Mouse (Mus musculus): ENCODE measurements at regions not wholly inside any gene's neighbourhood (a gene's known extent, or its start where the extent isn't known, plus 50 kb on each side); places are given as distances from the start of the nearest gene placed in this dataset.

GRCm38 (mm10) chr6:4441618-4442167 lies 62.9 kb upstream of the Col1a2 start:
- dilution Hi-C loops (cut with MboI; ENCODE audit: extremely low pct_ligation_motif_present, extremely low pct_unique_long_range_greater_than_20kb, low sequenced_read_pairs): no loop called here
- Histone ChIP-seq H3K4me3 (replicated peaks in 1 of 3; ENCODE audit: low read depth in 2 of 3, low read length in 2 of 3, poor library complexity in 1 of 3) (no peak overlapping the region), H3K4me1 (ENCODE audit: control insufficient read depth in 1 of 2, insufficient read depth in 2 of 2) (peaks cover 0 to 3% of the 10 kb centered on the region in 2 experiments; a peak in 2 of 4 replicates), H3K79me2 (replicated peaks; ENCODE audit: control insufficient read depth, extremely low read depth, insufficient read depth, poor library complexity, severe bottlenecking) (no peaks in the 10 kb centered on the region), H3K9me3 (replicated peaks; ENCODE audit: low read length) (no peaks in the 10 kb centered on the region), H3K9ac (ENCODE audit: insufficient read depth, low read depth) (no peak overlapping the region), H3K4me2 (ENCODE audit: insufficient read depth, low read depth, poor library complexity, severe bottlenecking) (no peak overlapping the region), H3K36me3 (replicated peaks in 1 of 2; ENCODE audit: control insufficient read depth in 1 of 2, insufficient read depth in 1 of 2, low read length in 1 of 2) (no peaks in the 10 kb centered on the region), H3K27me3 (replicated peaks) (no peaks in the 10 kb centered on the region), H3K27ac (ENCODE audit: insufficient read depth, low read depth) (no peak overlapping the region)
- in situ Hi-C loops (cut with MboI; ENCODE audit: low pct_ligation_motif_present, low pct_unique_long_range_greater_than_20kb, low sequenced_read_pairs): no loop called here
- no peak for TF ChIP-seq TBP (conservative IDR thresholded peaks at IDR 0.05; ENCODE audit: low read depth, low read length)
- no peak for DNase-seq (ENCODE audit: extremely low read depth)

DNA sequence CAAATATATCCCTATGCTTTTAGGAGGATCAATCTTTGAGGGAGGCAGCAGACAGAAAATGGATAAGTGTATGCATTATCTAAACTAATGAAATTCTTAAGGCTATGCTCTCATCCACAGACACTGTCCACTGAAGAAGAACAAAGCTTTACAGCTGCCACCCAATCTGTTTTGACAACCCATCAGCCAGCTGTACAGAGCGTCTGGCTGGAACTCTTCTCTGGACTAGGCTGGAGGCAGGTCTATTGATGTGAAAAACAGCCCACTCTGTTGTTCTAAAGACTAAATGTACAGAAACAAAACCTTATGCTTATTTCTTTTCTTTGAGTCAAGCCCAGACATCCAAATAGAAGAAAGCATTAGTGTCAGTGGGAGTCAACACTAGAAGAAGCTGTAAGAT lies 58.7 kb upstream of the Col1a2 start:
- H3K4me1 ChIP-seq (ENCODE audit: control insufficient read depth in 1 of 2, insufficient read depth in 2 of 2): peaks cover 0 to 3% of the 10 kb centered on the region in 2 experiments; a peak in 2 of 4 replicates
- H3K36me3 ChIP-seq (replicated peaks in 1 of 2; ENCODE audit: control insufficient read depth in 1 of 2, insufficient read depth in 1 of 2, low read length in 1 of 2): no peaks in the 10 kb centered on the region
- no peaks in the 10 kb centered on the region for H3K79me2 ChIP-seq (replicated peaks; ENCODE audit: control insufficient read depth, extremely low read depth, insufficient read depth, poor library complexity, severe bottlenecking)
- DNase-seq (ENCODE audit: extremely low read depth): no peak
- H3K9ac ChIP-seq (ENCODE audit: insufficient read depth, low read depth): no peak overlapping the region
- H3K4me3 ChIP-seq (replicated peaks in 1 of 3; ENCODE audit: low read depth in 2 of 3, low read length in 2 of 3, poor library complexity in 1 of 3): no peak overlapping the region
- H3K27me3 ChIP-seq (replicated peaks): no peaks in the 10 kb centered on the region
- TF ChIP-seq GABPA (IDR thresholded peaks at IDR 0.05; ENCODE audit: insufficient replicate concordance, low read depth, low read length) (no peak), MYC (IDR thresholded peaks at IDR 0.05; ENCODE audit: low read depth, low read length) (no peak), TBP (conservative IDR thresholded peaks at IDR 0.05; ENCODE audit: low read depth, low read length) (no peak), MAZ (IDR thresholded peaks at IDR 0.05; ENCODE audit: low read depth, low read length) (no peak), CHD1 (IDR thresholded peaks at IDR 0.05; ENCODE audit: low read depth, low read length) (no peak), HCFC1 (IDR thresholded peaks at IDR 0.05; ENCODE audit: low read depth, low read length) (no peak), JUND (conservative IDR thresholded peaks at IDR 0.05; ENCODE audit: low read depth, low read length) (no peak), ETS1 (conservative IDR thresholded peaks at IDR 0.05; ENCODE audit: low read depth, low read length) (no peak), NELFE (IDR thresholded peaks at IDR 0.05; ENCODE audit: low read depth, low read length) (no peak), CHD2 (IDR thresholded peaks at IDR 0.05; ENCODE audit: low read length) (no peak), MAX (IDR thresholded peaks at IDR 0.05; ENCODE audit: low read length) (no peak), RAD21 (IDR thresholded peaks at IDR 0.05; ENCODE audit: low read depth, low read length) (no peak), ZKSCAN1 (IDR thresholded peaks at IDR 0.05; ENCODE audit: borderline replicate concordance, low read depth, low read length) (no peak), RCOR1 (conservative IDR thresholded peaks at IDR 0.05; ENCODE audit: low read depth, low read length) (no peak), CTCF (conservative IDR thresholded peaks at IDR 0.05 in 1 of 2, IDR thresholded peaks at IDR 0.05 in 1 of 2; ENCODE audit: low read depth in 2 of 2, low read length in 2 of 2) (no peak), ZNF384 (IDR thresholded peaks at IDR 0.05; ENCODE audit: low read depth, low read length) (no peak)
- H3K27ac ChIP-seq (ENCODE audit: insufficient read depth, low read depth): no peak overlapping the region
- H3K9me3 ChIP-seq (replicated peaks; ENCODE audit: low read length): no peaks in the 10 kb centered on the region
- H3K4me2 ChIP-seq (ENCODE audit: insufficient read depth, low read depth, poor library complexity, severe bottlenecking): no peak overlapping the region; the same call in 1 of the 2 replicates
- dilution Hi-C loops (cut with MboI; ENCODE audit: extremely low pct_ligation_motif_present, extremely low pct_unique_long_range_greater_than_20kb, low sequenced_read_pairs): no loop called here
- in situ Hi-C loops (cut with MboI; ENCODE audit: low pct_ligation_motif_present, low pct_unique_long_range_greater_than_20kb, low sequenced_read_pairs): no loop called here

All from CH12.LX (cell line).